12 mouse cellular contexts compared by ENCODE assay signal in genomic region chr7:4993347-4993998, GRCm38 (mm10). TPM values are rescaled to one million over a fixed set of nuclear protein-coding genes. Genes with fewer than 3 reads are reported as not detected.
DNase-seq lines count a peak whose midpoint lies in the region; ATAC-seq and TF ChIP-seq lines count a peak whose summit lies in the region.
"Had no signal": no experiment of that assay in that cellular context is flagged by ENCODE, and none has a peak within 500 bp of the region (broad histone marks: within the 10 kb centered on the region; RNA-seq: fewer than 3 reads in every experiment).

No protein-coding gene starts in this region.

- H3K4me2 ChIP-seq in lung, postnatal 0 days (replicated peaks; ENCODE audit: low read depth, low read length) = 0 out of 2 replicates have a peak overlapping the region, but pooled peaks have one; percentile 1
- H3K4me2 ChIP-seq in embryonic facial prominence, embryonic 13.5 days = peak overlapping the region; percentile 81
- peak overlapping the region; percentile 93 for H3K4me2 ChIP-seq in hindbrain, embryonic 16.5 days (ENCODE audit: low read length)
- peak overlapping the region; percentile 77 for H3K4me2 ChIP-seq in neural tube, embryonic 15.5 days
- no peak overlapping the region for H3K4me2 ChIP-seq in stomach, postnatal 0 days (replicated peaks; ENCODE audit: low read depth)
- H3K4me2 ChIP-seq: limb, embryonic 15.5 days had no signal

- no peak overlapping the region for H3K4me3 ChIP-seq in lung, postnatal 0 days (ENCODE audit: low read depth, low read length)
- H3K4me3 ChIP-seq in embryonic facial prominence, embryonic 13.5 days = peak overlapping the region; percentile 64; the same call in 1 of the 2 replicates
- peak overlapping the region; percentile 56 for H3K4me3 ChIP-seq in hindbrain, embryonic 16.5 days (ENCODE audit: low read length)
- peak overlapping the region; percentile 73 for H3K4me3 ChIP-seq in neural tube, embryonic 15.5 days (replicated peaks)
- no peak overlapping the region for H3K4me3 ChIP-seq in stomach, postnatal 0 days (ENCODE audit: low read depth, low read length)
- H3K4me3 ChIP-seq: limb, embryonic 15.5 days had no signal

- H3K27me3 ChIP-seq in lung, postnatal 0 days (replicated peaks; ENCODE audit: insufficient read depth, low read length) = no peaks in the 10 kb centered on the region
- H3K27me3 ChIP-seq in embryonic facial prominence, embryonic 13.5 days = peaks cover 17% of the 10 kb centered on the region
- no peaks in the 10 kb centered on the region for H3K27me3 ChIP-seq in hindbrain, embryonic 16.5 days (replicated peaks; ENCODE audit: control insufficient read depth, insufficient read depth, low read length)
- no peaks in the 10 kb centered on the region; the same call in 1 of the 2 replicates for H3K27me3 ChIP-seq in neural tube, embryonic 15.5 days (replicated peaks)
- H3K27me3 ChIP-seq in stomach, postnatal 0 days (ENCODE audit: control insufficient read depth, insufficient read depth, low read length) = no peaks in the 10 kb centered on the region

- no peak for TF ChIP-seq EP300 in lung, postnatal 0 days (IDR thresholded peaks at IDR 0.05)
- TF ChIP-seq EP300 in stomach, postnatal 0 days (optimal IDR thresholded peaks at IDR 0.05) = no peak

- WGBS in lung, postnatal 0 days = 60% methylated on average over 54 of the region's 55 CpGs
- WGBS in embryonic facial prominence, embryonic 13.5 days = 42% methylated on average over 55 of the region's 55 CpGs
- WGBS in hindbrain, embryonic 16.5 days = 41% methylated on average over 55 of the region's 55 CpGs
- WGBS in neural tube, embryonic 15.5 days = 34% methylated on average over 50 of the region's 55 CpGs
- 66% methylated on average over 47 of the region's 55 CpGs for WGBS in stomach, postnatal 0 days

- H3K4me1 ChIP-seq in lung, postnatal 0 days (ENCODE audit: insufficient read depth, low read depth, low read length) = peaks cover 9% of the 10 kb centered on the region
- H3K4me1 ChIP-seq in embryonic facial prominence, embryonic 13.5 days = peaks cover 28% of the 10 kb centered on the region
- peaks cover 29% of the 10 kb centered on the region for H3K4me1 ChIP-seq in hindbrain, embryonic 16.5 days (ENCODE audit: control insufficient read depth, insufficient read depth, low read depth, low read length)
- H3K4me1 ChIP-seq in neural tube, embryonic 15.5 days = peaks cover 41% of the 10 kb centered on the region
- 0 out of 2 replicates have a peak, but pooled peaks cover 4% of the 10 kb centered on the region for H3K4me1 ChIP-seq in stomach, postnatal 0 days (replicated peaks; ENCODE audit: control insufficient read depth, insufficient read depth)

- TF ChIP-seq CTCF in lung, postnatal 0 days (IDR thresholded peaks at IDR 0.05) = no peak
- no peak for TF ChIP-seq CTCF in stomach, postnatal 0 days (IDR thresholded peaks at IDR 0.05; ENCODE audit: low read depth)

- H3K27ac ChIP-seq in lung, postnatal 0 days (ENCODE audit: low read length) = no peak overlapping the region
- no peak overlapping the region for H3K27ac ChIP-seq in embryonic facial prominence, embryonic 13.5 days
- no peak overlapping the region for H3K27ac ChIP-seq in hindbrain, embryonic 16.5 days (ENCODE audit: low read depth, low read length)
- no peak overlapping the region for H3K27ac ChIP-seq in neural tube, embryonic 15.5 days (replicated peaks)
- no peak overlapping the region for H3K27ac ChIP-seq in stomach, postnatal 0 days (replicated peaks)
- H3K27ac ChIP-seq: limb, embryonic 15.5 days had no signal

- ATAC-seq in lung, postnatal 0 days = no peak
- no peak for ATAC-seq in embryonic facial prominence, embryonic 13.5 days (ENCODE audit: insufficient number of reproducible peaks, insufficient read depth, low FRiP score, low TSS enrichment, low read depth)
- ATAC-seq in hindbrain, embryonic 16.5 days = no peak
- ATAC-seq in neural tube, embryonic 15.5 days (ENCODE audit: low FRiP score) = no peak
- ATAC-seq in stomach, postnatal 0 days (ENCODE audit: low FRiP score, low TSS enrichment) = no peak
- ATAC-seq: intestine, postnatal 0 days had no signal

- no peaks in the 10 kb centered on the region for H3K9me3 ChIP-seq in lung, postnatal 0 days (ENCODE audit: low read length)
- H3K9me3 ChIP-seq in embryonic facial prominence, embryonic 13.5 days = peaks cover 30% of the 10 kb centered on the region
- peaks cover 5% of the 10 kb centered on the region; the same call in 1 of the 2 replicates for H3K9me3 ChIP-seq in hindbrain, embryonic 16.5 days (ENCODE audit: control insufficient read depth, low read length)
- H3K9me3 ChIP-seq in neural tube, embryonic 15.5 days (replicated peaks) = no peaks in the 10 kb centered on the region
- no peaks in the 10 kb centered on the region for H3K9me3 ChIP-seq in stomach, postnatal 0 days (ENCODE audit: control insufficient read depth, low read length)

- peak; percentile 3 for DNase-seq in lung, postnatal 0 days (ENCODE audit: low spot score)
- DNase-seq in lung, postnatal 36 days = no peak
- DNase-seq in adrenal gland, postnatal 25 days = no peak
- no peak for DNase-seq in stomach, postnatal 0 days (ENCODE audit: low spot score)
- DNase-seq: thymus, postnatal 4 days had no signal

- H3K36me3 ChIP-seq in lung, postnatal 0 days (ENCODE audit: insufficient read depth, low read length) = 0 out of 2 replicates have a peak, but pooled peaks cover 3% of the 10 kb centered on the region
- peaks cover 36% of the 10 kb centered on the region for H3K36me3 ChIP-seq in embryonic facial prominence, embryonic 13.5 days
- H3K36me3 ChIP-seq in hindbrain, embryonic 16.5 days (ENCODE audit: control insufficient read depth, insufficient read depth, low read length) = peaks cover 18% of the 10 kb centered on the region
- H3K36me3 ChIP-seq in neural tube, embryonic 15.5 days = peaks cover 31% of the 10 kb centered on the region
- peaks cover 7% of the 10 kb centered on the region; the same call in 1 of the 2 replicates for H3K36me3 ChIP-seq in stomach, postnatal 0 days (ENCODE audit: control insufficient read depth, insufficient read depth, low read length)

- H3K9ac ChIP-seq in lung, postnatal 0 days (replicated peaks; ENCODE audit: low read depth) = no peak overlapping the region
- H3K9ac ChIP-seq in embryonic facial prominence, embryonic 13.5 days = 0 out of 2 replicates have a peak overlapping the region, but pooled peaks have one; percentile 46
- H3K9ac ChIP-seq in hindbrain, embryonic 16.5 days (ENCODE audit: low read depth, low read length) = peak overlapping the region; percentile 43
- peak overlapping the region; percentile 6; the same call in 1 of the 2 replicates for H3K9ac ChIP-seq in neural tube, embryonic 15.5 days (replicated peaks)
- no peak overlapping the region for H3K9ac ChIP-seq in stomach, postnatal 0 days (ENCODE audit: low read length)
- H3K9ac ChIP-seq: limb, embryonic 15.5 days had no signal

RNA-seq across cellular contexts. Expression of gene Zfp579, which starts 2.5 kb away (rescaled TPM):
- 29.7 and 30.6 TPM in 2 replicates for polyA plus RNA-seq in lung, postnatal 0 days (2015; fragmentation: Nextera tagmentation; extraction: Ambion mirVana)
- polyA plus RNA-seq in embryonic facial prominence, embryonic 13.5 days (2015; fragmentation: Nextera tagmentation; extraction: Ambion mirVana) = 38.4 and 42.0 TPM in 2 replicates
- polyA plus RNA-seq in hindbrain, embryonic 16.5 days (2015; fragmentation: Nextera tagmentation; extraction: Ambion mirVana) = 49.2 and 53.5 TPM in 2 replicates
- polyA plus RNA-seq in neural tube, embryonic 15.5 days (2015; fragmentation: Nextera tagmentation; extraction: Ambion mirVana) = 49.6 and 57.0 TPM in 2 replicates
- 21.1 and 31.6 TPM in 2 replicates for total RNA-seq in adrenal gland, postnatal 25 days (2021)
- polyA plus RNA-seq in stomach, postnatal 0 days (2015; fragmentation: Nextera tagmentation; extraction: Ambion mirVana) = 10.9 and 15.0 TPM in 2 replicates

RNA-seq across cellular contexts. Expression of gene Zfp524, which starts 20.7 kb away (rescaled TPM):
- polyA plus RNA-seq in lung, postnatal 0 days (2015; fragmentation: Nextera tagmentation; extraction: Ambion mirVana) = 22.4 and 24.6 TPM in 2 replicates
- polyA plus RNA-seq in embryonic facial prominence, embryonic 13.5 days (2015; fragmentation: Nextera tagmentation; extraction: Ambion mirVana) = 10.3 and 12.0 TPM in 2 replicates
- 8.0 and 9.3 TPM in 2 replicates for polyA plus RNA-seq in hindbrain, embryonic 16.5 days (2015; fragmentation: Nextera tagmentation; extraction: Ambion mirVana)
- 7.3 and 9.9 TPM in 2 replicates for polyA plus RNA-seq in neural tube, embryonic 15.5 days (2015; fragmentation: Nextera tagmentation; extraction: Ambion mirVana)
- total RNA-seq in adrenal gland, postnatal 25 days (2021) = 15.3 and 17.6 TPM in 2 replicates
- polyA plus RNA-seq in stomach, postnatal 0 days (2015; fragmentation: Nextera tagmentation; extraction: Ambion mirVana) = 14.0 and 16.3 TPM in 2 replicates

RNA-seq across cellular contexts. Expression of gene Fiz1, which starts 21.0 kb away (rescaled TPM):
- polyA plus RNA-seq in lung, postnatal 0 days (2015; fragmentation: Nextera tagmentation; extraction: Ambion mirVana) = 20.5 and 20.8 TPM in 2 replicates
- 45.7 and 47.9 TPM in 2 replicates for polyA plus RNA-seq in embryonic facial prominence, embryonic 13.5 days (2015; fragmentation: Nextera tagmentation; extraction: Ambion mirVana)
- polyA plus RNA-seq in hindbrain, embryonic 16.5 days (2015; fragmentation: Nextera tagmentation; extraction: Ambion mirVana) = 28.8 and 34.4 TPM in 2 replicates
- polyA plus RNA-seq in neural tube, embryonic 15.5 days (2015; fragmentation: Nextera tagmentation; extraction: Ambion mirVana) = 37.0 TPM in 2 replicates
- 18.7 and 26.4 TPM in 2 replicates for total RNA-seq in adrenal gland, postnatal 25 days (2021)
- 14.9 and 17.8 TPM in 2 replicates for polyA plus RNA-seq in stomach, postnatal 0 days (2015; fragmentation: Nextera tagmentation; extraction: Ambion mirVana)

RNA-seq across cellular contexts. Expression of gene Gm44973, which starts 21.8 kb away (rescaled TPM):
- 2.1 and 4.4 TPM in 2 replicates for polyA plus RNA-seq in lung, postnatal 0 days (2015; fragmentation: Nextera tagmentation; extraction: Ambion mirVana)
- polyA plus RNA-seq in embryonic facial prominence, embryonic 13.5 days (2015; fragmentation: Nextera tagmentation; extraction: Ambion mirVana) = 1.2 TPM in 1 of 2 replicates, not detected in the other
- polyA plus RNA-seq in hindbrain, embryonic 16.5 days (2015; fragmentation: Nextera tagmentation; extraction: Ambion mirVana) = 0.18 and 1.2 TPM in 2 replicates
- 0.15 and 1.4 TPM in 2 replicates for polyA plus RNA-seq in neural tube, embryonic 15.5 days (2015; fragmentation: Nextera tagmentation; extraction: Ambion mirVana)
- total RNA-seq in adrenal gland, postnatal 25 days (2021) = not detected in 2 replicates
- 3.3 and 3.7 TPM in 2 replicates for polyA plus RNA-seq in stomach, postnatal 0 days (2015; fragmentation: Nextera tagmentation; extraction: Ambion mirVana)
- total RNA-seq: monocyte, adult 5-6 weeks had no signal
- polyA plus RNA-seq: limb, embryonic 15.5 days had no signal

RNA-seq across cellular contexts. Expression of gene Sbk3, which starts 22.5 kb away (rescaled TPM):
- 0.37 TPM in 2 replicates for polyA plus RNA-seq in lung, postnatal 0 days (2015; fragmentation: Nextera tagmentation; extraction: Ambion mirVana)
- polyA plus RNA-seq in embryonic facial prominence, embryonic 13.5 days (2015; fragmentation: Nextera tagmentation; extraction: Ambion mirVana) = 0.08 TPM in 1 of 2 replicates, not detected in the other
- polyA plus RNA-seq in hindbrain, embryonic 16.5 days (2015; fragmentation: Nextera tagmentation; extraction: Ambion mirVana) = 0.70 and 0.71 TPM in 2 replicates
- polyA plus RNA-seq in neural tube, embryonic 15.5 days (2015; fragmentation: Nextera tagmentation; extraction: Ambion mirVana) = 0.32 and 0.35 TPM in 2 replicates
- 0.15 TPM in 1 of 2 replicates, not detected in the other for total RNA-seq in adrenal gland, postnatal 25 days (2021)
- 0.04 TPM in 1 of 2 replicates, not detected in the other for polyA plus RNA-seq in stomach, postnatal 0 days (2015; fragmentation: Nextera tagmentation; extraction: Ambion mirVana)
- total RNA-seq: monocyte, adult 5-6 weeks had no signal
- polyA plus RNA-seq: intestine, postnatal 0 days; limb, embryonic 15.5 days; small intestine, adult 2 months had no signal

Comparison
In these comparisons a context has a peak if more than half of its experiments do, and no peak if none do; other contexts are left out.
1. H3K4me3 ChIP-seq: peak in embryonic facial prominence, embryonic 13.5 days (single experiment), hindbrain, embryonic 16.5 days (single experiment) and neural tube, embryonic 15.5 days (single experiment); none in lung, postnatal 0 days (single experiment) and stomach, postnatal 0 days (single experiment).
2. H3K9ac ChIP-seq: peak in embryonic facial prominence, embryonic 13.5 days (single experiment), hindbrain, embryonic 16.5 days (single experiment) and neural tube, embryonic 15.5 days (single experiment); none in lung, postnatal 0 days (single experiment) and stomach, postnatal 0 days (single experiment).